Comparison of ENCODE assay signal across 21 mouse cellular contexts in genomic region chr17:80535633-80536032, GRCm38 (mm10). TPM values are rescaled to one million over a fixed set of nuclear protein-coding genes. Genes with fewer than 3 reads are reported as not detected.
DNase-seq lines count a peak whose midpoint lies in the region; ATAC-seq and TF ChIP-seq lines count a peak whose summit lies in the region.
"Had no signal": no experiment of that assay in that cellular context is flagged by ENCODE, and none has a peak within 500 bp of the region (broad histone marks: within the 10 kb centered on the region; RNA-seq: fewer than 3 reads in every experiment).

No protein-coding gene starts in this region.

- intact Hi-C loops in left cerebral cortex, postnatal 14 days (cut with DNase I): no loop called here
- intact Hi-C loops in left cerebral cortex, adult 2 months (cut with DNase I): no loop called here

- DNase-seq in adrenal gland, postnatal 10 days: peak; percentile 38
- no peak for DNase-seq in adrenal gland, postnatal 25 days
- DNase-seq in frontal cortex, postnatal 25 days (ENCODE audit: low spot score in 2 of 2): no peak
- peak; percentile 27 to 31 for DNase-seq in left cerebral cortex, postnatal 14 days (ENCODE audit: low spot score in 2 of 2)
- no peak for DNase-seq in left cerebral cortex, adult 2 months (ENCODE audit: extremely low spot score in 1 of 2, low spot score in 2 of 2)
- DNase-seq in NIH3T3 (ENCODE audit: low read depth): peak; percentile 22
- no peak for DNase-seq in spleen, postnatal 36 days (ENCODE audit: low spot score in 2 of 2)
- DNase-seq: adrenal gland, adult 2 months; cerebellum, adult 8-10 months; gastrocnemius, postnatal 36 days; kidney, adult 2 months; kidney, postnatal 36 days; liver, embryonic 13.5 days; lung, postnatal 36 days had no signal

- TF ChIP-seq CTCF in left cerebral cortex, adult 2 months (IDR thresholded peaks at IDR 0.05): no peak

- no peak overlapping the region for H3K27ac ChIP-seq in left cerebral cortex, adult 2 months
- H3K27ac ChIP-seq: embryonic facial prominence, embryonic 15.5 days; hindbrain, embryonic 15.5 days; limb, embryonic 12.5 days; liver, embryonic 13.5 days; neural tube, embryonic 12.5 days had no signal

- ATAC-seq in frontal cortex, adult (ENCODE audit: low TSS enrichment): peak; percentile 74
- ATAC-seq: CD4-positive, CD25-positive, alpha-beta regulatory T cell, adult 4 months had no signal

- no peak overlapping the region for H3K4me3 ChIP-seq in left cerebral cortex, adult 2 months
- H3K4me3 ChIP-seq: embryonic facial prominence, embryonic 15.5 days; heart, embryonic 12.5 days; hindbrain, embryonic 15.5 days; limb, embryonic 12.5 days; liver, embryonic 13.5 days; neural tube, embryonic 12.5 days had no signal

RNA-seq across cellular contexts. Expression of gene Cdkl4, which starts 42.0 kb away (rescaled TPM):
- under 1 TPM; 0.09 to 0.15 TPM for total RNA-seq in adrenal gland, postnatal 10 days (2021)
- not detected in 2 replicates for total RNA-seq in adrenal gland, postnatal 25 days (2021)
- 10 to 100 TPM; 16.4 to 20.4 TPM for total RNA-seq in left cerebral cortex, postnatal 14 days (2021)
- 10 to 100 TPM; 17.9 to 18.9 TPM for total RNA-seq in left cerebral cortex, adult 2 months (2021)
- total RNA-seq: gastrocnemius, postnatal 36 days had no signal

RNA-seq across cellular contexts. Expression of gene Sos1, which starts 55.4 kb away (rescaled TPM):
- total RNA-seq in adrenal gland, postnatal 10 days (2021): 10 to 100 TPM; 20.1 to 24.1 TPM
- total RNA-seq in adrenal gland, postnatal 25 days (2021): 30.3 and 30.9 TPM in 2 replicates
- 10 to 100 TPM; 32.3 to 33.8 TPM for total RNA-seq in left cerebral cortex, postnatal 14 days (2021)
- 10 to 100 TPM; 33.0 to 36.6 TPM for total RNA-seq in left cerebral cortex, adult 2 months (2021)

Comparison
In these comparisons a context has a peak if more than half of its experiments do, and no peak if none do; other contexts are left out.
1. DNase-seq: peak in adrenal gland, postnatal 10 days (single experiment), left cerebral cortex, postnatal 14 days (2 of 2) and NIH3T3 (single experiment); none in adrenal gland, postnatal 25 days (single experiment), frontal cortex, postnatal 25 days (0 of 2), left cerebral cortex, adult 2 months (0 of 2) and spleen, postnatal 36 days (0 of 2).
2. RNA of gene Cdkl4, which starts 42.0 kb away (total RNA-seq): 16.4 to 20.4 TPM in left cerebral cortex, postnatal 14 days and 17.9 to 18.9 TPM in left cerebral cortex, adult 2 months; 0.09 to 0.15 TPM in adrenal gland, postnatal 10 days and not detected in adrenal gland, postnatal 25 days; every median in the first group is over 10 times any median in the second.